Mouse (Mus musculus): ENCODE data around the gene Tmem95. TPM values are rescaled to one million over a fixed set of nuclear protein-coding genes. Genes with fewer than 3 reads are reported as not detected.

The Tmem95 gene
- polyA plus RNA-seq, 1 experiment from 2014 or later = 0.25 TPM

DNA sequence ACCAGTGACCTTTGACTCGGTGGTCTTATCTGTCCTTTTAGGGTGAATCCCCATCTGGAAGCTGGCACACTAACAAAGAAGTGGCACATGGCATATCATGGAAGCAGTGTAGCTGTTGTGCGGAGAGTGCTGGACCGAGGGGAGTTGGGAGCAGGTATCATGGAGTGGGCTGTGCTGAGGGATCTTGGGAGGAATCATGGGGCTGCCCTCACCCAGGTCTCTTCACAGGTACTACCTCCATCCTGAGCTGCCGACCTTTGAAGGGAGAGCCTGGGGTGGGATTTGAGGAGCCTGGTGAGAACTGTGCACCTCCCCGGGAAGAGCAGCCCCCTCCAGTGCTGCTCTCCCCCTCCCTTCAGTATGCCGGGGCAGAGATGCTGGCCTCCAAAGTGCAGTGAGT is 33.9 kb upstream of the Tmem95 start:
- Histone ChIP-seq H3K4me2 (replicated peaks; ENCODE audit: low read depth) (no peak overlapping the region), H3K4me1 (replicated peaks; ENCODE audit: control insufficient read depth, insufficient read depth) (peaks cover 2% of the 10 kb centered on the region; the same call in 1 of the 2 replicates), H3K36me3 (ENCODE audit: control insufficient read depth, insufficient read depth, low read length) (peaks cover 41% of the 10 kb centered on the region), H3K4me3 (ENCODE audit: low read depth, low read length) (no peak overlapping the region), H3K9ac (ENCODE audit: low read length) (no peak overlapping the region), H3K9me3 (ENCODE audit: control insufficient read depth, low read length) (no peaks in the 10 kb centered on the region), H3K27ac (replicated peaks) (no peak overlapping the region), H3K27me3 (ENCODE audit: control insufficient read depth, insufficient read depth, low read length) (no peaks in the 10 kb centered on the region)
- no peak for ATAC-seq (ENCODE audit: low FRiP score, low TSS enrichment)
- no peak for TF ChIP-seq CTCF (IDR thresholded peaks at IDR 0.05; ENCODE audit: low read depth)
- no peak for TF ChIP-seq EP300 (optimal IDR thresholded peaks at IDR 0.05)
- WGBS = 89% methylated on average over 6 of the region's 6 CpGs
- no peak for DNase-seq (ENCODE audit: low spot score)

DNA sequence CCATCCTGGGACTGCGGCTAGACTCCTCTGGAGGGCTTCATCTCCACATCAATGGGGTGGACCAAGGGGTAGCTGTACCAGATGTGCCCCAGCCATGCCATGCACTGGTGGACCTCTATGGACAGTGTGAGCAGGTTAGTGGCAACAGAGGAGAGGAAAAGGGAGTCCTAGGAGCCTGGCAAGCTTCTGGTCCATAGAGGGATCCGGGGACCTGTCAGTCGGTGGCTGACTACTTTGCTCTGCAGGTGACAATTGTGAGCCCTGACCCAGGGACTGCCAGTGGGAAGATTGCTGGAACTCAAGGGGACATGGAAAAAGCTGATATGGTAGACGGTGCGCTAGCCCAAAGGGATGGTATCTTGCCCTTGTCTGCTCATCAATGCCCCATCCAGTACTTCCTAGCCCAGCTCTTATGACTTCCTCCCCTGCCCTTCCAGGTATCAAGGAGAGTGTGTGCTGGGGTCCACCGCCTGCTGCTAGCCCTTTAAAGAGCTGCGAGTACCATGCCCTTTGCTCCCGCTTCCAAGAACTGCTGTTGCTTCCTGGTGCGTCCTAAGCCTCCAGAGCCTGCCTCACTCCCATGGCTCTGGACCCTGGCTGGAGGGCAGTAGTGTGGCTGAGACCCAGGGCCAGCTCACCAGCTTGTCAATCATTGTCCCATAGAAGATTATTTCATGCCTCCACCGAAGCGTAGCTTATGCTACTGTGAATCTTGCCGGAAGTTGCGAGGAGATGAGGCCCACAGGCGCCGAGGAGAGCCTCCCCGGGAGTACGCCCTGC is 33.2 kb upstream of the Tmem95 start:
- Histone ChIP-seq H3K4me2 (replicated peaks; ENCODE audit: low read depth) (no peak overlapping the region), H3K36me3 (ENCODE audit: control insufficient read depth, insufficient read depth, low read length) (peaks cover 44% of the 10 kb centered on the region), H3K9me3 (ENCODE audit: control insufficient read depth, low read length) (no peaks in the 10 kb centered on the region), H3K9ac (ENCODE audit: low read length) (no peak overlapping the region), H3K4me1 (replicated peaks; ENCODE audit: control insufficient read depth, insufficient read depth) (peaks cover 2% of the 10 kb centered on the region; the same call in 1 of the 2 replicates), H3K27me3 (ENCODE audit: control insufficient read depth, insufficient read depth, low read length) (no peaks in the 10 kb centered on the region), H3K27ac (replicated peaks) (no peak overlapping the region), H3K4me3 (ENCODE audit: low read depth, low read length) (no peak overlapping the region)
- WGBS = 91% methylated on average over 17 of the region's 17 CpGs
- TF ChIP-seq CTCF (IDR thresholded peaks at IDR 0.05; ENCODE audit: low read depth) = no peak
- no peak for TF ChIP-seq EP300 (optimal IDR thresholded peaks at IDR 0.05)
- ATAC-seq (ENCODE audit: low FRiP score, low TSS enrichment) = no peak
- DNase-seq (ENCODE audit: low spot score) = no peak

DNA sequence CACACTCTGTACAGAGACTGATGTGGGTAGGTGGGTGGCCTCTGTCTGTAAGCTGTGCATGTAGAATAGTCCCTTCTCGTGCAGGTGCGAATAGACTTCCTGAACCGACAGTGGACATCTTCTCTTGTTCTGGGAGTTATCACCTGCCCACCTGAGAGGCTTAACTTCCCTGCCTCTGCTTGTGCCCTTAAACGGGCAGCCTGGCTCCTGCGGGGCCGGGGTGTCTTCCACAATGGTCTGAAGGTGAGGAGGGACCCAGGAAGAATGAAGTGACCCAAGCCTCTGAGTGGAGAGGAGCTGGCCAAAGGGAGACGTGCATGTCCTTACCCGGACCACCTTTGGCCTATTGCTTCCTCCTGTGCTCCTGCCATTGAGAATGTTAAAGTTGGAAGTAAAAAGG is 32.4 kb upstream of the Tmem95 start:
- ATAC-seq (ENCODE audit: low FRiP score, low TSS enrichment) (no peak), DNase-seq (ENCODE audit: low spot score) (no peak)
- no peak overlapping the region for H3K27ac ChIP-seq (replicated peaks)
- no peak overlapping the region for H3K9ac ChIP-seq (ENCODE audit: low read length)
- no peak for TF ChIP-seq CTCF (IDR thresholded peaks at IDR 0.05; ENCODE audit: low read depth)
- TF ChIP-seq EP300 (optimal IDR thresholded peaks at IDR 0.05) = no peak
- H3K4me1 ChIP-seq (replicated peaks; ENCODE audit: control insufficient read depth, insufficient read depth) = peaks cover 2% of the 10 kb centered on the region; the same call in 1 of the 2 replicates
- 95% methylated on average over 8 of the region's 8 CpGs for WGBS
- no peak overlapping the region for H3K4me2 ChIP-seq (replicated peaks; ENCODE audit: low read depth)
- peaks cover 43% of the 10 kb centered on the region for H3K36me3 ChIP-seq (ENCODE audit: control insufficient read depth, insufficient read depth, low read length)
- H3K27me3 ChIP-seq (ENCODE audit: control insufficient read depth, insufficient read depth, low read length) = no peaks in the 10 kb centered on the region
- no peak overlapping the region for H3K4me3 ChIP-seq (ENCODE audit: low read depth, low read length)
- H3K9me3 ChIP-seq (ENCODE audit: control insufficient read depth, low read length) = no peaks in the 10 kb centered on the region

DNA sequence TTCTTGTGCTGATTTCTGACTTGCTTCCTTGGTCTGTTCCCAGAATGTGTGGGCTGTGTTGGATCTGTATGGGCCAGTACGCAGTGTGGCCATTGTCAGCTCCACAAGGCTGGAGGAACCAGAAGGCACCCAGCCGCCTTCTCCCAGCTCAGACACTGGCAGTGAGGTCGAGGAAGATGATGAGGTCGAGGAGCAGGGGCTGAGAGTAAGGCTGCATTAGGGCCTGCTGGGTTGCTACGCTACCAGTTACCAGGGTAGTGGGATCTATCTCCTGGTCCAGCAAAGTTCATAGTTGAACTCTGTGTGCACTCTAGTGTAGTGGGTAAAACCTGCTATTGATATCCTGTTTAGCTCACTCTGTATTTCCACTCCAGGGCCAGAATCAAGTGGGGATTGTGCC is 31.4 kb upstream of the Tmem95 start:
- ATAC-seq (ENCODE audit: low FRiP score, low TSS enrichment) (no peak), DNase-seq (ENCODE audit: low spot score) (no peak)
- H3K4me2 ChIP-seq (replicated peaks; ENCODE audit: low read depth) = no peak overlapping the region
- H3K9me3 ChIP-seq (ENCODE audit: control insufficient read depth, low read length) = no peaks in the 10 kb centered on the region
- no peak overlapping the region for H3K9ac ChIP-seq (ENCODE audit: low read length)
- peaks cover 47% of the 10 kb centered on the region for H3K36me3 ChIP-seq (ENCODE audit: control insufficient read depth, insufficient read depth, low read length)
- H3K27ac ChIP-seq (replicated peaks) = no peak overlapping the region
- WGBS = 89% methylated on average over 5 of the region's 5 CpGs
- H3K27me3 ChIP-seq (ENCODE audit: control insufficient read depth, insufficient read depth, low read length) = no peaks in the 10 kb centered on the region
- H3K4me3 ChIP-seq (ENCODE audit: low read depth, low read length) = no peak overlapping the region
- H3K4me1 ChIP-seq (replicated peaks; ENCODE audit: control insufficient read depth, insufficient read depth) = no peaks in the 10 kb centered on the region; the same call in 1 of the 2 replicates
- TF ChIP-seq EP300 (optimal IDR thresholded peaks at IDR 0.05) (no peak), CTCF (IDR thresholded peaks at IDR 0.05; ENCODE audit: low read depth) (no peak)

DNA sequence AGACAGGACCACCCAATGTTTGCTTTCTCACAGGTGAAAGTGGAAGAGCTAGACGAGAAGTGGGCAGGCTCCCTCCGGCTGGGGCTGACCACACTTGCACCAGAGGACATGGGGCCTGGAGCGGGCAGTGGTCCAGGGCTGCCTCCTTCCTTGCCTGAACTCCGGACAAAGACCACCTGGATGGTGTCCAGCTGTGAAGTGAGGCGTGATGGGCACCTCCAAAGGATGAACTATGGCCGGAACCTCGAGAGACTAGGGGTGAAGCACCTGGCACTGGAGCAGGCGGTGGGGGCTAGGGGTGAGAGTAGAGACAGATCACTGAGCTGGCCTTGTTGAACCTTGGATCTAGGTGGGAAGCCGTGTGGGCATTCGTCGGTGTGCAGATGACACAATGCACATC is 30.8 kb upstream of the Tmem95 start:
- no peaks in the 10 kb centered on the region for H3K27me3 ChIP-seq (ENCODE audit: control insufficient read depth, insufficient read depth, low read length)
- no peak overlapping the region for H3K9ac ChIP-seq (ENCODE audit: low read length)
- no peak for DNase-seq (ENCODE audit: low spot score)
- TF ChIP-seq CTCF (IDR thresholded peaks at IDR 0.05; ENCODE audit: low read depth) (no peak), EP300 (optimal IDR thresholded peaks at IDR 0.05) (no peak)
- no peak overlapping the region for H3K4me2 ChIP-seq (replicated peaks; ENCODE audit: low read depth)
- no peak overlapping the region for H3K4me3 ChIP-seq (ENCODE audit: low read depth, low read length)
- ATAC-seq (ENCODE audit: low FRiP score, low TSS enrichment) = no peak
- 93% methylated on average over 11 of the region's 11 CpGs for WGBS
- H3K27ac ChIP-seq (replicated peaks) = no peak overlapping the region
- H3K4me1 ChIP-seq (replicated peaks; ENCODE audit: control insufficient read depth, insufficient read depth) = no peaks in the 10 kb centered on the region; the same call in 1 of the 2 replicates
- H3K9me3 ChIP-seq (ENCODE audit: control insufficient read depth, low read length) = no peaks in the 10 kb centered on the region
- H3K36me3 ChIP-seq (ENCODE audit: control insufficient read depth, insufficient read depth, low read length) = peaks cover 49% of the 10 kb centered on the region

DNA sequence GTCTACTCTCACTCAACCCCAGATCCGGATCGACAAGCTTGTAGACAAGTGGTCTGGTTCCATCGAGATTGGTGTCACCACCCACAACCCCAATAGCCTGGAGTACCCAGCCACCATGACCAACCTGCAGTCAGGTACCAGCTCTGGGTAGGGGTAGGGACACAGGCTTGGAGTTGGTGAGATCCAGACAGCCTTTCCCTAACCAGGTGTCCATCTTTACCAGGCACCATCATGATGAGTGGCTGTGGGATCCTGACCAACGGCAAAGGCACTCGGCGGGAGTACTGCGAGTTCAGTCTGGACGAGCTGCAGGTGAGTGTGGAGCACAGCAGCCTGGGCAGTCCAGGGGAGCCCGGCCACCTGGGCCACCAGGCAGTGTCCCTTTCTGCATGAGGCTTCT is 26.5 kb upstream of the Tmem95 start:
- Histone ChIP-seq H3K27ac (replicated peaks) (no peak overlapping the region), H3K9ac (ENCODE audit: low read length) (no peak overlapping the region), H3K27me3 (ENCODE audit: control insufficient read depth, insufficient read depth, low read length) (no peaks in the 10 kb centered on the region), H3K4me3 (ENCODE audit: low read depth, low read length) (no peak overlapping the region), H3K36me3 (ENCODE audit: control insufficient read depth, insufficient read depth, low read length) (peaks cover 35% of the 10 kb centered on the region), H3K4me2 (replicated peaks; ENCODE audit: low read depth) (no peak overlapping the region), H3K9me3 (ENCODE audit: control insufficient read depth, low read length) (no peaks in the 10 kb centered on the region), H3K4me1 (replicated peaks; ENCODE audit: control insufficient read depth, insufficient read depth) (peaks cover 4% of the 10 kb centered on the region; the same call in 1 of the 2 replicates)
- DNase-seq (ENCODE audit: low spot score) = no peak
- no peak for ATAC-seq (ENCODE audit: low FRiP score, low TSS enrichment)
- 96% methylated on average over 9 of the region's 9 CpGs for WGBS
- TF ChIP-seq CTCF (IDR thresholded peaks at IDR 0.05; ENCODE audit: low read depth) (no peak), EP300 (optimal IDR thresholded peaks at IDR 0.05) (no peak)
